Mouse (Mus musculus): Measurements from ENCODE around the gene Pigk. TPM values are rescaled to one million over a fixed set of nuclear protein-coding genes. Genes with fewer than 3 reads are reported as not detected.

Gene Pigk
- polyA plus RNA-seq, 1 experiment from 2014 or later, result 24.2 TPM

DNA sequence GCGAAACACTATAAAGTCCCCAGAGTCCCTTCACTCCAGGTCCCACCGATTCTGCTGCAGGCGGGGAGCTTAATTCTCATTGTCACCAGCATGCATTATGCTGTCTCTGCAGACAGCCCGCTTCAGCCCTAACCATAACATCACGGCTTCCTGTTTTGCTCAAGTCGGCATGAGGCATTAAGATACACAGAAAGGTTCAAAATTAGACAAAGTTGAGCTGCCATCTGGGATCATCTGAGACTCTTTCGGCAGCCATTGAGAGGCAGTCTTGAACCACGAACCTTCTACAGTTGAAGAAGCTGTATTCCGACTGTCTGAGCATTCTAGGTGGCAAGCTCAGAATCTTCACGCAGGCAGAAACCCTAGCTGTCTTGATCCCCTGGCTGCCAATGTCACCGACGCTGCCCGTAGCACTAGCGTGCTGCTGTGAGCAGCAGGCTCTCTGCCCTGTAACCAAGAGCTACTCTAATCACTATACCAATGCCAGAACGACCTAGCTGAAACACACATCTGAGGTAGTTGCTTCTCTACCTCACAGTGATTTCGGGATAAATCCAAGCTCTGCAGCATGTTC lies 256.0 kb downstream of the Pigk start:
- Histone ChIP-seq H3K9ac (no peak overlapping the region), H3K36me3 (no peaks in the 10 kb centered on the region), H3K4me1 (replicated peaks) (no peaks in the 10 kb centered on the region), H3K27me3 (0 out of 2 replicates have a peak, but pooled peaks cover 3% of the 10 kb centered on the region), H3K4me2 (no peak overlapping the region), H3K27ac (no peak overlapping the region), H3K4me3 (replicated peaks) (no peak overlapping the region), H3K9me3 (replicated peaks) (0 out of 2 replicates have a peak, but pooled peaks cover 3% of the 10 kb centered on the region)
- ATAC-seq (ENCODE audit: low read depth) (no peak), DNase-seq (no peak)
- 46% methylated on average over 16 of the region's 16 CpGs for WGBS (ENCODE audit: insufficient replicate concordance)

DNA sequence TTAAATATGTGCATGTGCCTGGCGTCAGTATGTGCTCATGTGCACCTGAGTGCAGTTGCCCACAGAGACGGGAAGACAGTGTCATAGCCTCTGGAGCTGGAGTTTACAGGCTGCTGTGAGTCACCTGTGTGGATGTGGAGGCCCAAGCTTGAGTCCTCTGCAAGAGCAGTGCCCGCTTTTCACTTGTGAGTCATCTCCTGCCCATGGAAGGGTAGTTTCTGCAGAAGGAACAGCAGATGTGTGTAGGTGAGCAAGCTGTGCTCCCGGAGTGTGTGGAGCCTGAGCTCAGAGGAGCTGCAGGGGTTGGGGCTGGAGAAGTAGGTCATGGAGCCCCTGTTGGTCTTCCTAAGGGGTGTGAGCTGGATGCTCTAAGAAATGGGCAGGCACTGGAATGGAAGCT lies 257.5 kb downstream of the Pigk start:
- DNase-seq (no peak), ATAC-seq (ENCODE audit: low read depth) (no peak)
- Histone ChIP-seq H3K27me3 (0 out of 2 replicates have a peak, but pooled peaks cover 3% of the 10 kb centered on the region), H3K36me3 (no peaks in the 10 kb centered on the region), H3K4me1 (replicated peaks) (no peaks in the 10 kb centered on the region), H3K4me3 (replicated peaks) (no peak overlapping the region), H3K9me3 (replicated peaks) (0 out of 2 replicates have a peak, but pooled peaks cover 3% of the 10 kb centered on the region), H3K9ac (no peak overlapping the region), H3K27ac (no peak overlapping the region), H3K4me2 (no peak overlapping the region)
- WGBS (ENCODE audit: insufficient replicate concordance), result 62% methylated on average over 4 of the region's 4 CpGs

DNA sequence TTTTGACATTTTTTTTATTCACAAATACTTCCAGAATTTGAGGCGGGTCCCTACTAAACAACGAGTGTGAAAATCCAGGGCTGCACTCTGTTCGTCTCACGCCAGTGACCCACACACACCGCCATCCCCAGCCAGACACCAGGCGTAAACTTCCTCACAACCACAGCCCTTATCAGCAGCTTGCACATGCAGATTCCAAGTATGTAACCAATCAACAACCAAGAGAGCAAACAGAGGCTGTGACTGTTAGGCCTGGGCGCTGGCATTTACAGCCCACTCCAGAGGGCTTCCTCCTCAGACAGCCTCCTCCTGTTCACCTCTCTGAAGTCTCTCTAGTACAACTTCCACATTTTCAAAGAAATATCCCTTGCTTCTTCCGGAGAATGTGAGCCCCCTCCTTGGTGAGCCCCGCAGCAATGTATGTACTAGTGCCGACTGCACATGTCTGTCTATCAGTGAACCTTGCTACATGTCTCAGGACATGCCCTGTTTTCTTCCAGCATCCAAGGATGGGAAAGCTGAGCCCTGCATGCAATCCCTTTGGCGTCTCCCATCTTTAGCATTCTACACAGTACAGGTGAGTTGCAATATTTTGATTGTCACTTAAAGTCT lies 265.7 kb downstream of the Pigk start:
- H3K4me1 ChIP-seq (replicated peaks), result peaks cover 28% of the 10 kb centered on the region
- H3K9me3 ChIP-seq (replicated peaks), result no peaks in the 10 kb centered on the region
- H3K27me3 ChIP-seq, result peaks cover 56% of the 10 kb centered on the region
- H3K4me3 ChIP-seq (replicated peaks), result no peak overlapping the region
- no peaks in the 10 kb centered on the region for H3K36me3 ChIP-seq
- H3K4me2 ChIP-seq, result no peak overlapping the region
- H3K9ac ChIP-seq, result no peak overlapping the region
- H3K27ac ChIP-seq, result no peak overlapping the region
- DNase-seq (peak; percentile 37), ATAC-seq (ENCODE audit: low read depth) (peak; percentile 89)
- 9% methylated on average over 11 of the region's 11 CpGs for WGBS (ENCODE audit: insufficient replicate concordance)

DNA sequence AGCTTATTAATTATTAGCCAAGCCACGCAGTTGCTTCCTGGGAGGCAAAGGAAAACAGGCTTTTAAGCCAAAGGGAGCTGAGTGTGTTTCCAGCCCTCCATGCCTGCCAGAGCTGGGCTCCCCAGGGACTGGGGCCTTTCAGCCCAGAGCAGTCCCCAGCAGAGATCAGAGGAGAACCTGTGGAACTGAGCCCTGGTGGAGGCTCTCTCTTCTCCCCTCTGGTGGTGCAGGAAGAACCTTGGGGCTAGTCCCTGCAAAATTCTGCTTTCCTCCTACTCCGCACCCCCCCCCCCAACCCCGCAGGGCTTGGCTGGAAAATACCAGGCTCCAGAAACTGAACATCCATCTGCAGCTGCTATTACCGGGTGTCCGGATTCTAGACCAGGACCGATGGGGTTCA lies 266.5 kb downstream of the Pigk start:
- Histone ChIP-seq H3K27me3 (peaks cover 56% of the 10 kb centered on the region), H3K4me3 (replicated peaks) (peak overlapping the region; percentile 25; the same call in 1 of the 2 replicates), H3K4me1 (replicated peaks) (peaks cover 28% of the 10 kb centered on the region), H3K36me3 (no peaks in the 10 kb centered on the region), H3K9me3 (replicated peaks) (no peaks in the 10 kb centered on the region), H3K27ac (no peak overlapping the region), H3K9ac (no peak overlapping the region), H3K4me2 (no peak overlapping the region)
- no peak for ATAC-seq (ENCODE audit: low read depth)
- DNase-seq, result no peak
- WGBS (ENCODE audit: insufficient replicate concordance), result 15% methylated on average over 6 of the region's 6 CpGs

DNA sequence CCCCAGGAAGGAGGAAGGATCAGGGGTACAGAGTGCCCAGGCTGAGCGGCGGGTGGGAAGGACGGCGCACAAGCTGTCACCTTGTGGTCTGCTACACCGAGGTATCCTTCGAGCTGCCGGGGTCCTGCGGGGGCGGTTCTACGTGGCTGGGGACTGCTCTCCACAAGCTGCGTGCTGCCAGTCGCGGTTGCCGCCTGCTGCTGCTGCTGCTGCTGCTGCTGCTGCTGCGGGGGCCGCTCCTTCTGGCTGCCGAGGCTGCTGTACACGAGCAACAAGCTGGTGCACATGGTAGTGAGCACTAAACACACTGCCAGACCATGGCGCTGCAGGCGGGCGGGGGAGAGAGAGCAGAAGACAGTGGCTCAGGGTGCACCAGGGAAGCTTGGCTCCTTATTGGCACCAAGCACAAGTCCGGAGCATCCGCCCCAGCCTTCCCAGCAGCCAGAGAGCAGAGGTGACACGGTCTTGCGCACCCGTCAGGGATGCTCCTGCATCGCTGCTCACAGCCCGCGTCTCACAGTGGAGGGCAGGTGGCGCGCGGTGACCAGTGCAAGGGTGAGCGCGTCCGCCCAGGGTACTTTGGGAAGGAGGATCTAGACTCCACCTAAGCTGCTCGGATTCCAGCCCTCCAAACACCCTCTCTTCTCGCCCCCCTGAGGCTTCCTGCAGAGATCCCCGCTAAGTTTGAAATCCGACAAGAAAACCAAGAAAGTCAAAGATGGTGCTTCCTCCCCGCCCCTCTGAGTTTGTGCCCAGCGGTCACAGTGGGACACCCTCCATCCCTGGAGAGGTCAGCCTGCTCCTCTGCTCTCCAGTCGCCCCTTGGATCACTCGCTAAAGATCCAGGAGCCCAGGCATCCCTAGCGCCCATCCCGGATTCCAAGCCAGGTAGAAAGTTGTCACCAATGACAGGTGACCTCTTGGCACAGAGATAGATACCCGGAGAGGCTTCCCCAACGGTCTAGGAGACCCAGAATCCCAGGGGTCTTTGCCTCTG lies 267.4 kb downstream of the Pigk start:
- Histone ChIP-seq H3K4me3 (replicated peaks) (peak overlapping the region; percentile 25), H3K4me2 (peak overlapping the region; percentile 52), H3K27me3 (peaks cover 56% of the 10 kb centered on the region), H3K36me3 (no peaks in the 10 kb centered on the region), H3K9me3 (replicated peaks) (no peaks in the 10 kb centered on the region), H3K9ac (no peak overlapping the region), H3K27ac (no peak overlapping the region), H3K4me1 (replicated peaks) (peaks cover 28% of the 10 kb centered on the region)
- DNase-seq, result no peak
- no peak for ATAC-seq (ENCODE audit: low read depth)
- under 1% methylated on average over 47 of the region's 47 CpGs for WGBS (ENCODE audit: insufficient replicate concordance)

DNA sequence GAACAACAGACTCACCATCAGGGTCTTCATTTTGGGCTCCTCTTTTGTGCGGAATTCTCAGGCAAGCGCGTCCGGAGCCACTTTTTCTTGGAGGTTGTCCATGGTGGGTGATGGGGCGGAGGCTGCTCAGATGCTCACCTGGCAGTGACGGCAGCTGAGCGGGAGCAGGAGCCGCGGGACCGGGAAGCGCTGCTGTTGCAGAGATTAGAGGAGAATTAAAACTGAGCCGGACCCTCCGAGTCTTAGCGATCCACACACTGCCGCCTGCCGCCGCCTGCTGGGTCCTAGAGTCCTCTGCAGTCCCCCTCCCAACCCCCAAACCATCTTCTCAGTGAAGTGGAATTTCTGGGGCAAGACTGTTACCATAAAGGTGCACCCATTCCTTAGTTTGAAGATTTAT lies 268.1 kb downstream of the Pigk start, which contains the start of gene St6galnac5:
Gene St6galnac5, minus strand, starts transcription at position 259 of the 400 bp plus-strand sequence.
- Histone ChIP-seq H3K4me3 (replicated peaks) (peak within 1 kb of the TSS; percentile 25), H3K4me2 (peak within 1 kb of the TSS; percentile 52), H3K4me1 (replicated peaks) (peaks cover 28% of the 10 kb centered on the region), H3K27me3 (peaks cover 56% of the 10 kb centered on the region), H3K9me3 (replicated peaks) (no peaks in the 10 kb centered on the region), H3K9ac (no peak within 1 kb of the TSS), H3K27ac (no peak within 1 kb of the TSS), H3K36me3 (no peaks in the 10 kb centered on the region)
- WGBS (ENCODE audit: insufficient replicate concordance), result 2% methylated on average over 17 of the region's 17 CpGs
- no peak for DNase-seq
- ATAC-seq (ENCODE audit: low read depth), result no peak

DNA sequence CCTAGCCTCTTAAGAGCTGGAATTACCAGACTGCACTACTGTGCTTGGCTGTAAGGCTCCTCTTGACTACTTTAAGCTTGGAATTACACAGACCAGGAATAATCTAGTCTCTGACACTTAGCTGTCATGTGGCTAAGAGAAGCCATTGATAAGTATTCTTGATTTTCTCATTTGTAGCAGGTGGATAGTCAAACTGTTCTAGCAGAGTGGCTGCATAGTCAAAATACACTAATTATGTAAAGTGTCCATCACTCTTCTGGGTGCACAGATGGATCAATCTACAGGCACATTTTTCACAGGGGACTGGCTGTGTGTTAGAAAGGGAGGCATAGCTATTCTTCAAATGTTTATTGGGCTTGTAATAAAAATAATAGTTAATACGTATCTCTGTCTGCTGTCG lies 276.9 kb downstream of the Pigk start:
- DNase-seq, result no peak
- H3K27ac ChIP-seq, result no peak overlapping the region
- no peaks in the 10 kb centered on the region for H3K36me3 ChIP-seq
- no peaks in the 10 kb centered on the region for H3K9me3 ChIP-seq (replicated peaks)
- H3K9ac ChIP-seq, result no peak overlapping the region
- no peaks in the 10 kb centered on the region for H3K27me3 ChIP-seq
- ATAC-seq (ENCODE audit: low read depth), result no peak
- H3K4me2 ChIP-seq, result no peak overlapping the region
- no peaks in the 10 kb centered on the region for H3K4me1 ChIP-seq (replicated peaks)
- no peak overlapping the region for H3K4me3 ChIP-seq (replicated peaks)
- WGBS (ENCODE audit: insufficient replicate concordance), result 74% methylated on average over 2 of the region's 2 CpGs

DNA sequence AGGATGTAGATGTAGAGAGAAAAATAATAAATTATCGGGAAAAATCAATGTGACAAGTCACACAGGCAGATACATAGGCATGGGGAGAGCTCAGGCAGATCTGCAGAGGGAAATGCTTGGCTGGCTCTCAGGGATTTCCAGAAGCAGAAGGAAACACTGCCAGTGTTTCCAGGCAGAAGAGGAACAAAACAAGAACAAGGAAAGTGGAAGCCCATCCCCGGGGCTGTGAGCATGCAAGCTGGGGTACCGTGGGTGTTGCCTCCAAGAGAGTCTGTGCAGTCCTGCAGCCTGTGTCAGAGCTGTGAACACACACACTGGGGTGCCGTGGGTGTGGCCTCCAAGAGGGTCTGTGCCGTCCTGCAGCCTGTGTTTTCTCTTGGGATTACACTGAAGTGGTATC lies 279.7 kb downstream of the Pigk start:
- no peak overlapping the region for H3K4me3 ChIP-seq (replicated peaks)
- no peaks in the 10 kb centered on the region for H3K36me3 ChIP-seq
- 38% methylated on average over 5 of the region's 5 CpGs for WGBS (ENCODE audit: insufficient replicate concordance)
- no peak overlapping the region for H3K4me2 ChIP-seq
- H3K27me3 ChIP-seq, result no peaks in the 10 kb centered on the region
- H3K4me1 ChIP-seq (replicated peaks), result no peaks in the 10 kb centered on the region
- H3K27ac ChIP-seq, result no peak overlapping the region
- DNase-seq (no peak), ATAC-seq (ENCODE audit: low read depth) (no peak)
- no peak overlapping the region for H3K9ac ChIP-seq
- no peaks in the 10 kb centered on the region for H3K9me3 ChIP-seq (replicated peaks)

DNA sequence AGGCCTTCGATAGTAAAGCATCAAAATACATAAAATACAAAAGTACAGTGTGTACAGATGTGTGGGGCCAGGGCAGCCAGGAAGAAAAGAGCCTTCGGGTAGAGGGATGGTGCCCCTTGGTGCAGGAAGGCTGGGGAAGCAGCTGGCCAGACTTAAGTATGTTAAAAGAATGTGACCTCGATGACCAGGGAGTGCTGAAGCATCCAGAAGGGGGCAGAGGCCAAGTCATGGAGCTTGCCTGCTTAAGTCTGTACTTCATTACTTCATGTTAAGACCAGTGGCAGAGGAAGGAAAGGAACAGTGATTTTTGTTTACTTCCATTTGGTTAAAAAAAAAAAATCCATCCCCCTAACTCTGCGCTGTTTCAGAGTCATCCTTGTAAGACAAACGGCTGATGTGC lies 284.2 kb downstream of the Pigk start:
- H3K9me3 ChIP-seq (replicated peaks), result no peaks in the 10 kb centered on the region
- no peak overlapping the region for H3K27ac ChIP-seq
- no peak overlapping the region for H3K4me3 ChIP-seq (replicated peaks)
- no peak overlapping the region for H3K4me2 ChIP-seq
- H3K9ac ChIP-seq, result no peak overlapping the region
- 55% methylated on average over 5 of the region's 5 CpGs for WGBS (ENCODE audit: insufficient replicate concordance)
- no peaks in the 10 kb centered on the region for H3K36me3 ChIP-seq
- no peak for ATAC-seq (ENCODE audit: low read depth)
- H3K4me1 ChIP-seq (replicated peaks), result no peaks in the 10 kb centered on the region
- H3K27me3 ChIP-seq, result no peaks in the 10 kb centered on the region
- DNase-seq, result no peak

DNA sequence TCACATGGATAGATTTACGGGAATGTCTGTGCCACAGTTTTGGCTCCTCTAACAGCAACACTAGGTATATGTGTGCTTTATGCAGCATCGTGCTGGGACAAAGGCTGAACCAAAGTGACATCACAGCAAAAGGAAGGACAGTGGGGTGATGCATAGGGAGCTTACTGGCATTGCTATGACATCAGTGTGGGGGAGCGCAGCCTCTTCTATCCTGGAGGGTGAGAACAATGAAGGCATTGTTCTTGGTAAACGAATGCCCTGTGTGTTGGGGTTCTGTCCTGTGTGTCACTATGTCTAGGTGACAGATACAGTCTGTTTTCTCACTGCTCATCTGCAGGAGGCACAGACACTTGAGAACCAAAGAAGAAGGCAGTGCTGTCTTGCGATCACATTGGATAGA lies 285.0 kb downstream of the Pigk start:
- Histone ChIP-seq H3K9ac (no peak overlapping the region), H3K27me3 (no peaks in the 10 kb centered on the region), H3K27ac (no peak overlapping the region), H3K36me3 (no peaks in the 10 kb centered on the region), H3K4me3 (replicated peaks) (no peak overlapping the region), H3K4me1 (replicated peaks) (no peaks in the 10 kb centered on the region), H3K9me3 (replicated peaks) (no peaks in the 10 kb centered on the region), H3K4me2 (no peak overlapping the region)
- 69% methylated on average over 5 of the region's 5 CpGs for WGBS (ENCODE audit: insufficient replicate concordance)
- no peak for ATAC-seq (ENCODE audit: low read depth)
- DNase-seq, result no peak

DNA sequence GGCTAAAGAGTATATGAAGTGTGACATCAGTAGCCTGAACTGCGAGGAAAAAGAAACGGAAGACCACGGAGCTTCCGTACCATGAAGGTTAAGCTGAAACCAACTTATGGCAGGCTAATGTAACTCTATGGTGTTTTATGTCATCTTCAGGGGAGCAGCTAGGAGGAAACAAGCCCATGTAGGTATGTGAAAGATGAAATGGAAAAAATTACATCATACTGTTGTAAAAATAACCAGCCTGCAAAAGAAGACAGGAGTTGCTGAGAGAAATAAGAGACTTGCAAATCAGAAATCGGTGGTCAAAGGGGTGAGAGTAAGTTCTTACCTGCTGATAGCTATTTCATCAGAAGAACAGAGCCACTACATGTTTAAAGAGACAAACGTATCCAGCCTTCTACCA lies 293.0 kb downstream of the Pigk start:
- Histone ChIP-seq H3K27ac (no peak overlapping the region), H3K9ac (no peak overlapping the region), H3K4me1 (replicated peaks) (no peaks in the 10 kb centered on the region), H3K36me3 (no peaks in the 10 kb centered on the region), H3K9me3 (replicated peaks) (no peaks in the 10 kb centered on the region), H3K27me3 (no peaks in the 10 kb centered on the region), H3K4me3 (replicated peaks) (no peak overlapping the region), H3K4me2 (no peak overlapping the region)
- no peak for ATAC-seq (ENCODE audit: low read depth)
- 75% methylated on average over 6 of the region's 6 CpGs for WGBS (ENCODE audit: insufficient replicate concordance)
- DNase-seq, result no peak
